Mouse (Mus musculus): ENCODE measurements around the gene Avil. TPM values are rescaled to one million over a fixed set of nuclear protein-coding genes. Genes with fewer than 3 reads are reported as not detected.

Gene Avil
- polyA plus RNA-seq, 1 experiment from 2014 or later, result 22.4 TPM

DNA sequence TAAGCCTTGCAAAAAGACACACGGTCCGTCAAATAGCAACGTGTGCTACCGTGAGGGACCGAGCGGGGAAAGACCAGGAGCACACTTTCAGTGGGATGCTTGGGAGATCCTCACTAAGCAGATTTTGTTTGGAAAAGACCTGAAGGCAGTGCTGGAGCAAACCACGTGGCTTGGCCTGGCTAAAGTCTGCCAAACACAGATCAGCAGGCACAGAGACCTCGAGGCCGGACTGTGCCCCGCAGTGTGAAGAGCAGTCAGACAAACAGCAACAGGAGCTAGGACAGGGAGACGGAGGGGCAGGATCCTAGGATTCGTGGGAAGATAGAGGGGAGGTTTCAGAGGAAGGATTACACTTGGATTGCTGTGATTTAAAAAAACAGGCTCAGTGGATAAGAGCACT is 35.8 kb downstream of the Avil start:
- Histone ChIP-seq H3K4me2 (no peak overlapping the region), H3K4me3 (replicated peaks) (no peak overlapping the region), H3K27me3 (replicated peaks) (peaks cover 4% of the 10 kb centered on the region; the same call in 1 of the 2 replicates), H3K27ac (replicated peaks) (no peak overlapping the region), H3K36me3 (no peaks in the 10 kb centered on the region), H3K4me1 (peaks cover 10% of the 10 kb centered on the region), H3K9ac (replicated peaks) (no peak overlapping the region), H3K9me3 (replicated peaks) (no peaks in the 10 kb centered on the region)
- 82% methylated on average over 12 of the region's 12 CpGs for WGBS
- ATAC-seq (ENCODE audit: low FRiP score), result no peak

DNA sequence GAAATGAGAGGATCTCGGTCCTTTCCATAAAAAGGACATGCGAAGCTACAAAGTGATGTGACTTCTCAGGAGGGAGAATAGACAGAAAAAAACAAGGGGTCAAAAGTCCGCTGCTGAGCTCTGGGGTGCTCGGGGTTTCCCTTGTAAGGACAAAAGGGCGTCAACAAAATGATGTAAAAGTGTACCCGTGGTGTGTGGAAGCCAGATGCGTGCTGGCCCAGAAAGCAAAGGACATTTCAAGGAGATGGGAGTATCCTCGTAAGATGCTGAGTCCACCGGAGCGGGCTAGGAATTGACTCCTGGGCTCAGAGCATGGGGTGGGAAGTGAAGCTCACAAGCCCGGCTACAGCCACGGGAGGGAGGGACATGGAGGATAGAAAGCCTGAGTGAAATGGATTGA is 37.1 kb downstream of the Avil start:
- WGBS, result 68% methylated on average over 12 of the region's 12 CpGs
- Histone ChIP-seq H3K27me3 (replicated peaks) (peaks cover 4% of the 10 kb centered on the region; the same call in 1 of the 2 replicates), H3K4me1 (peaks cover 15% of the 10 kb centered on the region), H3K36me3 (no peaks in the 10 kb centered on the region), H3K9ac (replicated peaks) (no peak overlapping the region), H3K4me3 (replicated peaks) (no peak overlapping the region), H3K9me3 (replicated peaks) (no peaks in the 10 kb centered on the region), H3K27ac (replicated peaks) (no peak overlapping the region), H3K4me2 (no peak overlapping the region)
- no peak for ATAC-seq (ENCODE audit: low FRiP score)

- peak; percentile 22; the same call in 1 of the 2 replicates for ATAC-seq (ENCODE audit: low FRiP score)
- Histone ChIP-seq H3K9me3 (replicated peaks) (no peaks in the 10 kb centered on the region), H3K36me3 (peaks cover 11% of the 10 kb centered on the region; the same call in 1 of the 2 replicates), H3K27me3 (replicated peaks) (peaks cover 4% of the 10 kb centered on the region; the same call in 1 of the 2 replicates), H3K4me2 (peak overlapping the region; percentile 99), H3K4me1 (peaks cover 19% of the 10 kb centered on the region), H3K9ac (replicated peaks) (peak overlapping the region; percentile 62), H3K4me3 (replicated peaks) (peak overlapping the region; percentile 62), H3K27ac (replicated peaks) (peak overlapping the region; percentile 60)
- 1% methylated on average over 20 of the region's 20 CpGs for WGBS
Observed at GRCm38 (mm10) chr10:127040569-127041214, 40.2 kb downstream of the Avil start.

DNA sequence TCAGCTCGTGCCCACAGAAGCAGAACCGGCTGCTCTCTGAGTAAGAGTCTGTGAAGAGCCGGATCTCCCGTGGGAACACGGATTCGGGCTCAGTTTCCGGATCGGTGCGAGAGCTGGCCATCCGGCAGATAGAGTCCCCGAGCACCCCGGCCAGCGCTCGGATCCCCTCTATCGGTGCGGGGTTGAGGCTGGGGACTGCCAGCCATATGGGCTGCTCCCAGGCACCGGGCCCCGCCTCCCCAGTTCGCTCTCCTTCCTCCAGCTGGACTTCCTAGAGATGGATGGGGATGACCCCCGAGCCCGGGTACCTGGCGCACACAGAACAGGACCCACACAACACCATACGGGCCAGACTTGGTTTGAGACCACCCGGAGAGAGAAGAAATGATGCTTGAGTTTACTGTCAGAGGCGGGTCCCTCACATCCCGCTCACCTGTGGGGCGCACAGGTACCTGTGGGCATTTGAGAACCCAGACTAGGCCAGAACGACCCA is 40.8 kb downstream of the Avil start, which contains the start of the genes Mettl1 and Eef1akmt3:
Mettl1 (plus strand) TSS at position 141 of the 493 bp plus-strand sequence.
Eef1akmt3 (minus strand) TSS at position 240 of the 493 bp plus-strand sequence.
- Histone ChIP-seq H3K4me2 (peak within 1 kb of the TSS; percentile 99), H3K27ac (replicated peaks) (peak within 1 kb of the TSS; percentile 60), H3K4me3 (replicated peaks) (peak within 1 kb of the TSS; percentile 62), H3K4me1 (peaks cover 19% of the 10 kb centered on the region), H3K9ac (replicated peaks) (peak within 1 kb of the TSS; percentile 62), H3K27me3 (replicated peaks) (peaks cover 4% of the 10 kb centered on the region; the same call in 1 of the 2 replicates), H3K9me3 (replicated peaks) (no peaks in the 10 kb centered on the region), H3K36me3 (peaks cover 11% of the 10 kb centered on the region; the same call in 1 of the 2 replicates)
- peak; percentile 75 for ATAC-seq (ENCODE audit: low FRiP score)
- WGBS, result under 1% methylated on average over 28 of the region's 28 CpGs

DNA sequence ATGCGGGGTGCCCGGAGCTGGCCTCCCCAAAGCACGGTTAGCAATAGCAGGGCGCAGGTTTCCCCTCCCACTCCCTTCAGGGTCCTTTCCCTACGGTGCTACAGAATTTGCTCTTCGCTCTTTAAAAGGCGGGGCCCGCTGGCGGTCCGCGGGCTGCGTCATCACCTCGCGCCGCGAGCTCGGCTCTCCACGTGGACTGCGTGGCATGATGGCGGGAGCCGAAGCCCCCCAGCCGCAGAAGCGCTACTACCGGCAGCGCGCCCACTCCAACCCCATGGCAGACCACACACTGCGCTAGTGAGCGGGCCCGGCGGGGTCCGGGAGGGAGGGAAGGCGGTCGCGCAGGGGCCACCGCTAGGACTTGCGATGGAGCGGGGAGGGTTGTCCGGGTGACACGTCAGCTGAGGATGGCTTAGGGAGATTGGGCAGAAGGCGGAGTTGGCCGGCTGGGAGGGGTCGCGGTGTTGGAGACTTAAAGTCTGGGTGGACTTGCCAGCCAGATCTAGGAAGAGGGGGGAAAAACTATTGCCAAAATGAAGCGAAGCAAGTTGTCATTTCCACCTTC is 41.3 kb downstream of the Avil start:
- Histone ChIP-seq H3K27me3 (replicated peaks) (peaks cover 4% of the 10 kb centered on the region; the same call in 1 of the 2 replicates), H3K27ac (replicated peaks) (peak overlapping the region; percentile 60), H3K4me1 (peaks cover 19% of the 10 kb centered on the region), H3K36me3 (peaks cover 11% of the 10 kb centered on the region; the same call in 1 of the 2 replicates), H3K4me3 (replicated peaks) (peak overlapping the region; percentile 62), H3K4me2 (peak overlapping the region; percentile 99), H3K9me3 (replicated peaks) (no peaks in the 10 kb centered on the region), H3K9ac (replicated peaks) (peak overlapping the region; percentile 62)
- peak; percentile 87 for ATAC-seq (ENCODE audit: low FRiP score)
- WGBS, result under 1% methylated on average over 44 of the region's 44 CpGs

GRCm38 (mm10) chr10:127042468-127043115 is 42.1 kb downstream of the Avil start:
- H3K27me3 ChIP-seq (replicated peaks), result peaks cover 10% of the 10 kb centered on the region
- H3K9ac ChIP-seq (replicated peaks), result peak overlapping the region; percentile 51; the same call in 1 of the 2 replicates
- peak overlapping the region; percentile 62 for H3K4me3 ChIP-seq (replicated peaks)
- H3K4me1 ChIP-seq, result peaks cover 19% of the 10 kb centered on the region
- ATAC-seq (ENCODE audit: low FRiP score), result no peak
- peaks cover 11% of the 10 kb centered on the region; the same call in 1 of the 2 replicates for H3K36me3 ChIP-seq
- WGBS, result 20% methylated on average over 5 of the region's 5 CpGs
- no peak overlapping the region for H3K27ac ChIP-seq (replicated peaks)
- H3K9me3 ChIP-seq (replicated peaks), result no peaks in the 10 kb centered on the region
- peak overlapping the region; percentile 99 for H3K4me2 ChIP-seq

DNA sequence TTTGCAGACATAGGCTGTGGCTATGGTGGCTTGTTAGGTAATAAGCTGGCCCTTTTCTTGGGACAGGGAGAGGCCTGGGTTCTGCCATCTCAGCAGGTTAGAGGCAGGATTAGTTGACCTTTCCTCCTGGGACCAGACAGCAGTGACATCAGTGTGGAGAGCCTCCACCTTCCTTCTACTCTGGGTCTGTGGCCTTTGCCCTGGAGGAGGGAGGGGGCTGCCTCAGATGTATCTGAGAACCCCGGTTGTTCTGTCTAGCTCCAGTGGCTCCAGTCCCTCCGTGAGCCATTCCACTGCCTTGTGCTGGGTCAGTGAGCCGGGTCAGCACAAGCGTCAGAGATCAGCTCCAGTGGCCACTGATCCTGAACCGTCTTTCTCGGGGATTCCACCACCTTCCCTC is 42.7 kb downstream of the Avil start:
- H3K27ac ChIP-seq (replicated peaks), result no peak overlapping the region
- peaks cover 19% of the 10 kb centered on the region for H3K4me1 ChIP-seq
- no peak overlapping the region for H3K9ac ChIP-seq (replicated peaks)
- no peak for ATAC-seq (ENCODE audit: low FRiP score)
- peaks cover 16% of the 10 kb centered on the region for H3K27me3 ChIP-seq (replicated peaks)
- H3K4me3 ChIP-seq (replicated peaks), result no peak overlapping the region
- WGBS, result 87% methylated on average over 6 of the region's 6 CpGs
- H3K9me3 ChIP-seq (replicated peaks), result no peaks in the 10 kb centered on the region
- peak overlapping the region; percentile 99; the same call in 1 of the 2 replicates for H3K4me2 ChIP-seq
- peaks cover 11% of the 10 kb centered on the region; the same call in 1 of the 2 replicates for H3K36me3 ChIP-seq

- no peak for ATAC-seq (ENCODE audit: low FRiP score)
- Histone ChIP-seq H3K36me3 (peaks cover 13% of the 10 kb centered on the region; the same call in 1 of the 2 replicates), H3K4me1 (peaks cover 12% of the 10 kb centered on the region), H3K9me3 (replicated peaks) (no peaks in the 10 kb centered on the region), H3K27ac (replicated peaks) (no peak within 1 kb of the TSS), H3K4me2 (peak within 1 kb of the TSS; percentile 4; the same call in 1 of the 2 replicates), H3K4me3 (replicated peaks) (0 out of 2 replicates have a peak within 1 kb of the TSS, but pooled peaks have one; percentile 1), H3K27me3 (replicated peaks) (peaks cover 57% of the 10 kb centered on the region), H3K9ac (replicated peaks) (no peak within 1 kb of the TSS)
- 31% methylated on average over 5 of the region's 5 CpGs for WGBS
Observed at GRCm38 (mm10) chr10:127047954-127048353, 47.4 kb downstream of the Avil start, which contains the start of gene Cyp27b1. Gene Cyp27b1, plus strand, starts transcription at chr10:127048250.

DNA sequence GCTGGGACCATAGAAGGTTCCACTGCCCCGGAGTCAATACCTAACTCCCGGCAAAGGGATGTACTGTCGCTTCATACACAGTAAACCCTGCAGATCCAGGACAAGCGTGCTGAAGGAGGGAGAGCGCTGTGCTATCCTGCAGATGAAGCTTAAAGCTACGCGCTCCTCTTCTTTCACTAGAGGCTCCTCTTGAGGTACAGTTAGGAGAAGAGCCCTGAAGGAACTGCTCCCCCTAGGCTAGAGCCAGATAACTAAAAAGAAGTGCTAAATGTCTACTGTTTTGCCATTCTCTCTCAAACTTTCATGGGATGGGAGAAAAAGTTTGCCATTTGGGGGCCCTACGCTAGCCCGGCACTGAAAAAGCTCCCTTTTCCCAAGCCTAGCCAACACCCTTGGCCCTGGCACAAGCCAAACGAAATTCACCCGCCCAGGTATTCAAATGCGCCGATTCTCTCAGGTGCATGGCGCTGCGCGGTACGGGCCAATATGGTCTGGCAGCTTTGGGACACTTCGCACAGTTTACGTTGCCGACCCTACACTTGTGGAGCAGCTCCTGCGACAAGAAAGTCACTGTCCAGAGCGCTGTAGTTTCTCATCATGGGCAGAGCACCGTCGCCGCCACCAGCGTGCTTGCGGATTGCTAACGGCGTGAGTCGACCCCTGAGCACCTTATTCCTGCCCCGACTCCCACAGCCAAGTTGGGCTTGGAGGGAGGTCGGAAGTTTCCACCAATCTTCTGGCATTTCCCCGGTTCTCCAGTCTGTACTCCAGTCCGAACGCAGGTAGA is 48.3 kb downstream of the Avil start:
- H3K27ac ChIP-seq (replicated peaks), result no peak overlapping the region
- 4% methylated on average over 35 of the region's 35 CpGs for WGBS
- H3K9ac ChIP-seq (replicated peaks), result no peak overlapping the region; the same call in 1 of the 2 replicates
- peaks cover 57% of the 10 kb centered on the region for H3K27me3 ChIP-seq (replicated peaks)
- peaks cover 11% of the 10 kb centered on the region for H3K4me1 ChIP-seq
- H3K4me2 ChIP-seq, result peak overlapping the region; percentile 4
- H3K9me3 ChIP-seq (replicated peaks), result no peaks in the 10 kb centered on the region
- no peak for ATAC-seq (ENCODE audit: low FRiP score)
- 0 out of 2 replicates have a peak overlapping the region, but pooled peaks have one; percentile 1 for H3K4me3 ChIP-seq (replicated peaks)
- peaks cover 21% of the 10 kb centered on the region; the same call in 1 of the 2 replicates for H3K36me3 ChIP-seq

- peaks cover 21% of the 10 kb centered on the region for H3K36me3 ChIP-seq
- H3K27me3 ChIP-seq (replicated peaks), result peaks cover 57% of the 10 kb centered on the region
- no peak overlapping the region for H3K27ac ChIP-seq (replicated peaks)
- peaks cover 12% of the 10 kb centered on the region for H3K4me1 ChIP-seq
- H3K4me2 ChIP-seq, result peak overlapping the region; percentile 4
- H3K9me3 ChIP-seq (replicated peaks), result no peaks in the 10 kb centered on the region
- H3K9ac ChIP-seq (replicated peaks), result no peak overlapping the region; the same call in 1 of the 2 replicates
- no peak for ATAC-seq (ENCODE audit: low FRiP score)
- H3K4me3 ChIP-seq (replicated peaks), result no peak overlapping the region
- WGBS, result 2% methylated on average over 29 of the region's 29 CpGs
Observed at GRCm38 (mm10) chr10:127049395-127050118, 49.0 kb downstream of the Avil start.
